Mouse (Mus musculus): ENCODE measurements around the gene Fbxo34. TPM values are rescaled to one million over a fixed set of nuclear protein-coding genes. Genes with fewer than 3 reads are reported as not detected.

Fbxo34 gene
- total and polyA plus RNA-seq, 3 experiments = 11.1 to 25.9 (median 11.9) TPM

DNA sequence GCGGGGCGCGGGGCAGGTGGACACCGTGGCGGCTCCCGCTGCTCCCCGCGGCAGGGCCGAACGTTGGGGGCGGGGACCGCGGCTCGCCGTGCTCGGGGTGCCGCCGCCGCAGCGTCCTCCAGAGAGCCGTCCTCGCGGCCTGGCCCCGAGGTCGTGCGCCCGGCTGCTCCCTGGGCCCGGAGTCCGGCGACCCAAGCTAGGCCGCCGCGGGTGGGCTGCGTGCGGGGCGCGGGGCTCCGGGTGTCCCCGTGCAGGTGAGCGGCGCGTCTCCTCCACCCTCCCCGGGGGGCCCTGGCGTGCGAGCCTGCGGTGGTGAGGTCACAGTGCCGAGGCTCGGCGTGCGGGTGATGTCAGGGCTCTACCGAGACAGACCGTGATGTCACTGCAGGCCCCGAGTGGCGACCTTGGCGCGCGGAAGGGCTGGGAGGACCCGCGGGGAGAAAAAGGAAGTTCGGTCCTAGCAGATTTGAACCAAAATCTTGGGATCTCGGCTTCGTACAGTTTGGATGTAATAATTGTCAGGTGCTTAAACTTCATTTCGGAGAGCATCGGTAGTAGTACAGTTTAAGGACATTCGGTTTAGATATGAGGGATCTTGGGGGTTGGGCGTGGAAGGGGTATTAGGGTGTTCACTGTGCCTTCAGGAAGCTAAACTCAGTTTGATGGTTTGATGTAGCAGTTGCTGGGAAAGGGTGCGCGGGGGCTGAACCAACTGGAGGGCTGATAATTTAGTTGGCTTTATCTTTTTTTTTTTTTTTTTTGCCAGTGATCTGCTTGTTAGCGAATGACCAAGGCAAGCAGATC, 22.7 kb downstream of the Fbxo34 start:
- H3K4me2 ChIP-seq (ENCODE audit: insufficient read depth, low read depth, poor library complexity, severe bottlenecking) = peak overlapping the region; percentile 33
- in situ Hi-C loops (cut with MboI; ENCODE audit: low pct_ligation_motif_present, low pct_unique_long_range_greater_than_20kb, low sequenced_read_pairs) (no loop called here), dilution Hi-C loops (cut with MboI; ENCODE audit: extremely low pct_ligation_motif_present, extremely low pct_unique_long_range_greater_than_20kb, low sequenced_read_pairs) (no loop called here)
- peak overlapping the region; percentile 87 to 90 (median 89) for H3K4me3 ChIP-seq (replicated peaks in 1 of 3; ENCODE audit: low read depth in 2 of 3, low read length in 2 of 3, poor library complexity in 1 of 3)
- no peaks in the 10 kb centered on the region for H3K27me3 ChIP-seq (replicated peaks)
- DNase-seq (ENCODE audit: extremely low read depth) = peak; percentile 74
- peaks cover 15% of the 10 kb centered on the region for H3K79me2 ChIP-seq (replicated peaks; ENCODE audit: control insufficient read depth, extremely low read depth, insufficient read depth, poor library complexity, severe bottlenecking)
- H3K9me3 ChIP-seq (replicated peaks; ENCODE audit: low read length) = no peaks in the 10 kb centered on the region
- no peak for TF ChIP-seq ZMIZ1 (IDR thresholded peaks at IDR 0.05; ENCODE audit: low read depth, low read length)
- peak; percentile 53; the same call in 1 of the 2 replicates for TF ChIP-seq BHLHE40 (IDR thresholded peaks at IDR 0.05; ENCODE audit: low read depth, low read length)
- TF ChIP-seq ZNF384 (IDR thresholded peaks at IDR 0.05; ENCODE audit: low read depth, low read length) = peak; percentile 49
- no peak for TF ChIP-seq ZC3H11A (IDR thresholded peaks at IDR 0.05; ENCODE audit: low read depth, low read length)
- no peak for TF ChIP-seq MEF2A (IDR thresholded peaks at IDR 0.05; ENCODE audit: borderline replicate concordance, low read depth, low read length)
- no peak for TF ChIP-seq USF1 (IDR thresholded peaks at IDR 0.05; ENCODE audit: low read depth, low read length)
- TF ChIP-seq E2F4 (IDR thresholded peaks at IDR 0.05; ENCODE audit: insufficient replicate concordance, low read depth, low read length) = no peak
- no peak for TF ChIP-seq MYC (IDR thresholded peaks at IDR 0.05; ENCODE audit: low read depth, low read length)
- peak; percentile 22 for TF ChIP-seq HCFC1 (IDR thresholded peaks at IDR 0.05; ENCODE audit: low read depth, low read length)
- TF ChIP-seq POLR2AphosphoS2 (IDR thresholded peaks at IDR 0.05; ENCODE audit: low read depth, low read length) = no peak
- no peak for TF ChIP-seq JUN (IDR thresholded peaks at IDR 0.05; ENCODE audit: insufficient read depth, low read depth, low read length)
- peak; percentile 72; the same call in 1 of the 2 replicates for TF ChIP-seq UBTF (IDR thresholded peaks at IDR 0.05; ENCODE audit: low read depth, low read length)
- no peak for TF ChIP-seq RAD21 (IDR thresholded peaks at IDR 0.05; ENCODE audit: low read depth, low read length)
- TF ChIP-seq MXI1 (IDR thresholded peaks at IDR 0.05; ENCODE audit: low read depth, low read length) = peak; percentile 69
- TF ChIP-seq ZKSCAN1 (IDR thresholded peaks at IDR 0.05; ENCODE audit: borderline replicate concordance, low read depth, low read length) = no peak
- no peak for TF ChIP-seq MAFK (IDR thresholded peaks at IDR 0.05; ENCODE audit: insufficient replicate concordance, low read length)
- TF ChIP-seq RCOR1 (conservative IDR thresholded peaks at IDR 0.05; ENCODE audit: low read depth, low read length) = no peak
- TF ChIP-seq CHD1 (IDR thresholded peaks at IDR 0.05; ENCODE audit: low read depth, low read length) = no peak
- TF ChIP-seq SIN3A (IDR thresholded peaks at IDR 0.05; ENCODE audit: low read length) = peak; percentile 33; the same call in 1 of the 2 replicates
- TF ChIP-seq CTCF (conservative IDR thresholded peaks at IDR 0.05 in 1 of 2, IDR thresholded peaks at IDR 0.05 in 1 of 2; ENCODE audit: low read depth in 2 of 2, low read length in 2 of 2) = no peak
- TF ChIP-seq IRF4 (IDR thresholded peaks at IDR 0.05; ENCODE audit: low read depth, low read length) = no peak
- TF ChIP-seq SMC3 (IDR thresholded peaks at IDR 0.05; ENCODE audit: low read depth, low read length) = no peak
- TF ChIP-seq TBP (conservative IDR thresholded peaks at IDR 0.05; ENCODE audit: low read depth, low read length) = no peak
- no peak for TF ChIP-seq EP300 (IDR thresholded peaks at IDR 0.05; ENCODE audit: low read length)
- TF ChIP-seq JUND (conservative IDR thresholded peaks at IDR 0.05; ENCODE audit: low read depth, low read length) = no peak
- TF ChIP-seq MAZ (IDR thresholded peaks at IDR 0.05; ENCODE audit: low read depth, low read length) = no peak
- TF ChIP-seq NRF1 (IDR thresholded peaks at IDR 0.05; ENCODE audit: low read depth, low read length) = no peak
- TF ChIP-seq ELF1 (IDR thresholded peaks at IDR 0.05; ENCODE audit: low read depth, low read length) = no peak
- TF ChIP-seq USF2 (conservative IDR thresholded peaks at IDR 0.05; ENCODE audit: low read depth, low read length) = no peak
- TF ChIP-seq KAT2A (IDR thresholded peaks at IDR 0.05; ENCODE audit: insufficient replicate concordance, low read length) = no peak
- 0 out of 2 replicates have a peak, but pooled peaks have one; percentile 15 for TF ChIP-seq MAX (IDR thresholded peaks at IDR 0.05; ENCODE audit: low read length)
- no peak; the same call in 1 of the 2 replicates for TF ChIP-seq TCF12 (IDR thresholded peaks at IDR 0.05; ENCODE audit: low read depth, low read length)
- TF ChIP-seq ETS1 (conservative IDR thresholded peaks at IDR 0.05; ENCODE audit: low read depth, low read length) = 0 out of 2 replicates have a peak, but pooled peaks have one; percentile 24
- TF ChIP-seq GABPA (IDR thresholded peaks at IDR 0.05; ENCODE audit: insufficient replicate concordance, low read depth, low read length) = peak; percentile 87
- no peak for TF ChIP-seq NELFE (IDR thresholded peaks at IDR 0.05; ENCODE audit: low read depth, low read length)
- TF ChIP-seq POLR2A (IDR thresholded peaks at IDR 0.05; ENCODE audit: low read depth, low read length) = no peak; the same call in 1 of the 2 replicates
- peak; percentile 42; the same call in 1 of the 2 replicates for TF ChIP-seq CHD2 (IDR thresholded peaks at IDR 0.05; ENCODE audit: low read length)
- TF ChIP-seq PAX5 (IDR thresholded peaks at IDR 0.05; ENCODE audit: low read length) = no peak
- H3K27ac ChIP-seq (ENCODE audit: insufficient read depth, low read depth) = peak overlapping the region; percentile 18; the same call in 1 of the 2 replicates
- peak overlapping the region; percentile 78 for H3K9ac ChIP-seq (ENCODE audit: insufficient read depth, low read depth)
- peaks cover 2 to 19% of the 10 kb centered on the region in 2 experiments for H3K36me3 ChIP-seq (replicated peaks in 1 of 2; ENCODE audit: control insufficient read depth in 1 of 2, insufficient read depth in 1 of 2, low read length in 1 of 2)
- H3K4me1 ChIP-seq (ENCODE audit: control insufficient read depth in 1 of 2, insufficient read depth in 2 of 2) = peaks cover 12 to 33% of the 10 kb centered on the region in 2 experiments

Data from CH12.LX (cell line).